Mouse (Mus musculus): ENCODE results near the gene Atp5g2. TPM values are rescaled to one million over a fixed set of nuclear protein-coding genes. Genes with fewer than 3 reads are reported as not detected.
"Not testable (repeated sequence)": the region's sequence is repeated elsewhere in the genome, so short reads cannot be mapped to it uniquely, and the experiment has no call there.

The Atp5g2 gene
- polyA plus RNA-seq, 1 experiment from 2014 or later, result 74.2 TPM

DNA sequence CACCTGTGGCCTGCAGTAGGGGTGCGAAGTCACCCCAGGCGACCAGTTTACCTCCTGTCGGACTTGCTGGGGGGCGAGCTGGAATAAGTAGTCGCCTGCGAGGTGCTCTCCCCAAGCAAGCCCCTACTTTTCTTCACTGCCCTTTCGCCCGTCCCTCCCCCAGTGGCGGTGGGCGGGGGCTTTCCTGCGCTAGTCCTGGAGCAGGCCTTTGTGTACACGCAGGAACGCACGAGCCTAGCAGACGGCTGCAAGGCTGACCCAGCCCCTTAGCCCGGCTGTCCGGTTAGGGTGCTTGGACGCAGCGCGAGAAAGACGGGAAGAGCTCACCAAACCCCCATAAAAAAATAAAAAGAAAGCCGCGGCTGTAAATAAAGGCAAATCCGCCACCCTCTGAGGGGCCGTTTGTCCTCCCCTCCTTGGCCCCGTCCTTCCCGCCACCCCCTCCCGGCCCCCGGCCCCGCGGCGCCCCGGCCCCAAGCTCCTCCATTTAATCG, 384 bp downstream of the Atp5g2 start:
- peak overlapping the region; percentile 64 for H3K4me2 ChIP-seq
- H3K27ac ChIP-seq (ENCODE audit: low read depth, low read length), result peak overlapping the region; percentile 92
- WGBS, result under 1% methylated on average over 29 of the region's 34 CpGs
- peaks cover 9% of the 10 kb centered on the region for H3K4me1 ChIP-seq (replicated peaks; ENCODE audit: control insufficient read depth, insufficient read depth, low read length)
- H3K27me3 ChIP-seq (replicated peaks; ENCODE audit: control insufficient read depth, insufficient read depth, low read length), result peaks cover 4% of the 10 kb centered on the region; the same call in 1 of the 2 replicates
- H3K9ac ChIP-seq (ENCODE audit: low read depth, low read length), result peak overlapping the region; percentile 78
- H3K9me3 ChIP-seq (ENCODE audit: control insufficient read depth, low read length), result no peaks in the 10 kb centered on the region
- H3K4me3 ChIP-seq (ENCODE audit: low read depth, low read length), result peak overlapping the region; percentile 65
- peak; percentile 20; the same call in 1 of the 2 replicates for ATAC-seq (replicated peaks; ENCODE audit: low FRiP score)
- peaks cover 8% of the 10 kb centered on the region; the same call in 1 of the 2 replicates for H3K36me3 ChIP-seq (ENCODE audit: control insufficient read depth, insufficient read depth, low read length)
- DNase-seq (ENCODE audit: low spot score), result peak; percentile 85

DNA sequence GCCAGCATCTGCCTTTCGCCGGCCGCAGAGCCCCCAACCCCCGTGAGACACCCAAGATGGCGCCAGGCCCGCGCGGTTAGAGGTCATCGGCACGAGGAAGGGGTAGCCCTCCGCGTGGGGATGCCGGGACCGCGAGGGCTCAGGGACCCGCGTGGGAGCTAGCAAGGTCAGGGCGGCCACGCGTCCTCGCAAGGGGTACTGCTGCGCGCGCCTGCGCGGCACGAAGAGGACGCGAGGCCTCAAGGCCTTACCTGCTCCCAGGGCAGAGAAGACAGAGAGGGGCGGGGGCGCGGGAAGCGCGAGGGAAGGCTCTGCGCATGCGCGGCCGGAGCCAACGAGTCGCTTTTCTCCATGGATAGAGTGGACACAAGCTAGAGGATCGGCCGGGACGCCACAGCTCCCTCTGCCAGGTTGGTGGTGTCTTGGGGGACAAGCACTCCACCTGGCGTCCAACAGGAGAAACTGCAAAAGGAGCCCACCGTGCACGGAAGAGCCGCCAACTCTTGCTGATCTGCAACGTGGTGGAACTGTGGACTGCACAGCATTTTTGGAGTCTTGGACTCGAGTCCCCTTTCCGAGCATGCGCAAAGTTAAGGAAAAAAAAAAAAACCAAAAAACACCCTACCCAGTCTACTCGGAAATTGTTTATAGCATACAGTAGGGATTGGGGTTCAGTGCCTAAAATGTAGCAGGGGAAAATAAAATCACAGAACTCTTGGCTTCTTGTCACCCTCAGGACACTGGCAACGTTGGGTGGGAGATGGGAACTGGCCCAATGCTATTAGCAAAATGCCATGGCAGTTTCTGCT, 1.2 kb downstream of the Atp5g2 start:
- DNase-seq (ENCODE audit: low spot score) (peak; percentile 100), ATAC-seq (replicated peaks; ENCODE audit: low FRiP score) (peak; percentile 94)
- H3K4me3 ChIP-seq (ENCODE audit: low read depth, low read length), result peak overlapping the region; percentile 65
- H3K4me1 ChIP-seq (replicated peaks; ENCODE audit: control insufficient read depth, insufficient read depth, low read length), result peaks cover 9% of the 10 kb centered on the region
- peak overlapping the region; percentile 90 for H3K9ac ChIP-seq (ENCODE audit: low read depth, low read length)
- peak overlapping the region; percentile 64 for H3K4me2 ChIP-seq
- WGBS, result under 1% methylated on average over 53 of the region's 53 CpGs
- peaks cover 10% of the 10 kb centered on the region; the same call in 1 of the 2 replicates for H3K36me3 ChIP-seq (ENCODE audit: control insufficient read depth, insufficient read depth, low read length)
- no peaks in the 10 kb centered on the region for H3K9me3 ChIP-seq (ENCODE audit: control insufficient read depth, low read length)
- H3K27me3 ChIP-seq (replicated peaks; ENCODE audit: control insufficient read depth, insufficient read depth, low read length), result peaks cover 4% of the 10 kb centered on the region; the same call in 1 of the 2 replicates
- peak overlapping the region; percentile 92 for H3K27ac ChIP-seq (ENCODE audit: low read depth, low read length)

GRCm38 (mm10) chr15:102670281-102670680, 1.9 kb downstream of the Atp5g2 start:
- ATAC-seq (replicated peaks; ENCODE audit: low FRiP score) (no peak), DNase-seq (ENCODE audit: low spot score) (no peak)
- no peaks in the 10 kb centered on the region for H3K9me3 ChIP-seq (ENCODE audit: control insufficient read depth, low read length)
- peak overlapping the region; percentile 65 for H3K4me3 ChIP-seq (ENCODE audit: low read depth, low read length)
- WGBS, result 9% methylated on average over 6 of the region's 6 CpGs
- peak overlapping the region; percentile 64 for H3K4me2 ChIP-seq
- peak overlapping the region; percentile 70; the same call in 1 of the 2 replicates for H3K27ac ChIP-seq (ENCODE audit: low read depth, low read length)
- H3K9ac ChIP-seq (ENCODE audit: low read depth, low read length), result peak overlapping the region; percentile 90
- peaks cover 4% of the 10 kb centered on the region; the same call in 1 of the 2 replicates for H3K27me3 ChIP-seq (replicated peaks; ENCODE audit: control insufficient read depth, insufficient read depth, low read length)
- peaks cover 14% of the 10 kb centered on the region; the same call in 1 of the 2 replicates for H3K36me3 ChIP-seq (ENCODE audit: control insufficient read depth, insufficient read depth, low read length)
- peaks cover 9% of the 10 kb centered on the region for H3K4me1 ChIP-seq (replicated peaks; ENCODE audit: control insufficient read depth, insufficient read depth, low read length)

DNA sequence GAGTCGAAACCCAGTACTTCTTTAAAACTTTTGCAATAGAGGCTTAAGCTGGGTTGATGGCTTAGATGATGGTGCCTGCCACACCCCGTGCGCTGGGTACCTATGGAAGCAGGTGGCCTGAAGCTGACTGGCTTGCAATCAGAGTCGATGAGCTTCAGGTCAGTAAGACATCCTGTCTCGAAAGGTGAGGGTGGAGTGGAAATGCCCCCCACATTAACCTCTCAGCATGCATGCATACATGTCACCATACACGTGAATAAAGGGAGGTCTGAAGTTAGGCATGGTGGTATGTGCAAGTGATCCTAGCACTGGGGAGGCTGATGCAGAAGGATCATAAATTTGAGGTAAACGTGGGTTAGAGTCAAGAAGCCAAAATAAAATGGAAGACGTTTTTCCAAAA, 2.6 kb downstream of the Atp5g2 start:
- DNase-seq (ENCODE audit: low spot score) (no peak), ATAC-seq (replicated peaks; ENCODE audit: low FRiP score) (no peak)
- Histone ChIP-seq H3K4me1 (replicated peaks; ENCODE audit: control insufficient read depth, insufficient read depth, low read length) (peaks cover 9% of the 10 kb centered on the region), H3K27ac (ENCODE audit: low read depth, low read length) (no peak overlapping the region; the same call in 1 of the 2 replicates), H3K27me3 (replicated peaks; ENCODE audit: control insufficient read depth, insufficient read depth, low read length) (peaks cover 4% of the 10 kb centered on the region; the same call in 1 of the 2 replicates), H3K36me3 (ENCODE audit: control insufficient read depth, insufficient read depth, low read length) (peaks cover 20% of the 10 kb centered on the region; the same call in 1 of the 2 replicates), H3K4me3 (ENCODE audit: low read depth, low read length) (peak overlapping the region; percentile 65; the same call in 1 of the 2 replicates), H3K4me2 (peak overlapping the region; percentile 64), H3K9ac (ENCODE audit: low read depth, low read length) (peak overlapping the region; percentile 90), H3K9me3 (ENCODE audit: control insufficient read depth, low read length) (no peaks in the 10 kb centered on the region)
- WGBS, result 84% methylated on average over 8 of the region's 8 CpGs

- ATAC-seq (replicated peaks; ENCODE audit: low FRiP score) (peak; percentile 53; the same call in 1 of the 2 replicates), DNase-seq (ENCODE audit: low spot score) (no peak)
- Histone ChIP-seq H3K4me3 (ENCODE audit: low read depth, low read length) (no peak overlapping the region), H3K36me3 (ENCODE audit: control insufficient read depth, insufficient read depth, low read length) (peaks cover 42% of the 10 kb centered on the region; the same call in 1 of the 2 replicates), H3K4me1 (replicated peaks; ENCODE audit: control insufficient read depth, insufficient read depth, low read length) (peaks cover 2% of the 10 kb centered on the region; the same call in 1 of the 2 replicates), H3K27ac (ENCODE audit: low read depth, low read length) (no peak overlapping the region), H3K9me3 (ENCODE audit: control insufficient read depth, low read length) (no peaks in the 10 kb centered on the region), H3K4me2 (no peak overlapping the region), H3K9ac (ENCODE audit: low read depth, low read length) (no peak overlapping the region), H3K27me3 (replicated peaks; ENCODE audit: control insufficient read depth, insufficient read depth, low read length) (no peaks in the 10 kb centered on the region)
- 48% methylated on average over 4 of the region's 4 CpGs for WGBS
Observed at GRCm38 (mm10) chr15:102665494-102665893, 6.7 kb downstream of the Atp5g2 start.

DNA sequence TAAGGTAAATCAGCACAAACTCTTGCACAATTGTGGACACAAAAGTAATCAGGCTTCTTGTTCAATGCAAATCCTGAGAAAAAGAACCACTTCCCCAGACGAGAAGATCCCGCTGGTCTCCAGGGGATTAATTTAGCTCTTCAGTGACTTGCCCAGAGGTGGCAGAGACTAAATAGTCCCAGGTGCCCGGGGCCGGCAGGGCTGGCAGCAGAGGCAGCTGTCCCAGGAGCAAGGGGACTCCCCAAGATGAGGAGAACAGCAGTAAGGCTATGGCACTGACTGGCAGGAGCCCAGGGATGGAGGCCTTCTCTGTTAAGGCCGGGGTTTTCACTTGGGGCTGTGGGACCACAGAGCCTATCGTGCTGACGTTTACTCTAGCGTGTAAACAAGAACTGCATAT, 8.3 kb downstream of the Atp5g2 start:
- 92% methylated on average over 8 of the region's 8 CpGs for WGBS
- no peak overlapping the region for H3K9ac ChIP-seq (ENCODE audit: low read depth, low read length)

GRCm38 (mm10) chr15:102662601-102663000, 9.6 kb downstream of the Atp5g2 start:
- WGBS, result no CpG with 5 or more reads among the region's 2 CpGs

More for the DNA sequence above, 8.3 kb downstream of the Atp5g2 start:
- Histone ChIP-seq H3K27ac (ENCODE audit: low read depth, low read length) (no peak overlapping the region), H3K4me3 (ENCODE audit: low read depth, low read length) (no peak overlapping the region), H3K4me2 (no peak overlapping the region), H3K9me3 (ENCODE audit: control insufficient read depth, low read length) (no peaks in the 10 kb centered on the region), H3K4me1 (replicated peaks; ENCODE audit: control insufficient read depth, insufficient read depth, low read length) (no peaks in the 10 kb centered on the region; the same call in 1 of the 2 replicates), H3K27me3 (replicated peaks; ENCODE audit: control insufficient read depth, insufficient read depth, low read length) (no peaks in the 10 kb centered on the region), H3K36me3 (ENCODE audit: control insufficient read depth, insufficient read depth, low read length) (peaks cover 42% of the 10 kb centered on the region; the same call in 1 of the 2 replicates)
- no peak for ATAC-seq (replicated peaks; ENCODE audit: low FRiP score)
- DNase-seq (ENCODE audit: low spot score), result peak; percentile 21

DNA sequence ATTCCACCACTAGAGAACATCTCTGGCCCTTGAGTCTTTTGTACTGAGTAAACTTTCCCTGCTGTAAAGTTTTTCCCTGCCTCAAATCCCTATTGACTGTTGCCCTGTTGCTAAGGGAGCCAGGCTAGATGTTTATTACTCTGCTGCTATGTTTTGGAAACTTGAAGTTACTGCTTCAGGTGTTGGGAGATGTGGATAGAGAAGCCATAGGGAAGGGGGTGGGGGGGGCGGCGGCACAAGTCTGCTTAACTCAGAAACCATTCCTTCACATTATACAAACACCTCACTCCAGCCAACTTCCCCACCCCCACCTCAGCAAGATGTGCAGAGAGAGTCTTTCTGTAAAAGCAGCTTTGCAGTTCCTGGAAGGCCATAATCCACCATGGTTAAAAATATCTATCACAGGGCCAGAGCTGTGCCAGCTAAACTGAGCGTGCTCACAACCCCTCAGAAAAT, 14.2 kb downstream of the Atp5g2 start:
- Histone ChIP-seq H3K9ac (ENCODE audit: low read depth, low read length) (no peak overlapping the region), H3K4me3 (ENCODE audit: low read depth, low read length) (no peak overlapping the region), H3K4me2 (no peak overlapping the region), H3K36me3 (ENCODE audit: control insufficient read depth, insufficient read depth, low read length) (peaks cover 13% of the 10 kb centered on the region; the same call in 1 of the 2 replicates), H3K27me3 (replicated peaks; ENCODE audit: control insufficient read depth, insufficient read depth, low read length) (no peaks in the 10 kb centered on the region), H3K9me3 (ENCODE audit: control insufficient read depth, low read length) (no peaks in the 10 kb centered on the region), H3K27ac (ENCODE audit: low read depth, low read length) (no peak overlapping the region), H3K4me1 (replicated peaks; ENCODE audit: control insufficient read depth, insufficient read depth, low read length) (no peaks in the 10 kb centered on the region)
- WGBS, result 73% methylated on average over 3 of the region's 3 CpGs
- no peak for ATAC-seq (replicated peaks; ENCODE audit: low FRiP score)
- DNase-seq (ENCODE audit: low spot score), result no peak

More at GRCm38 (mm10) chr15:102662601-102663000, 9.6 kb downstream of the Atp5g2 start:
- not testable (repeated sequence) for H3K4me3 ChIP-seq (ENCODE audit: low read depth, low read length); H3K27ac ChIP-seq (ENCODE audit: low read depth, low read length); H3K9me3 ChIP-seq (ENCODE audit: control insufficient read depth, low read length); H3K4me1 ChIP-seq (replicated peaks; ENCODE audit: control insufficient read depth, insufficient read depth, low read length); H3K27me3 ChIP-seq (replicated peaks; ENCODE audit: control insufficient read depth, insufficient read depth, low read length); ATAC-seq (replicated peaks; ENCODE audit: low FRiP score); H3K9ac ChIP-seq (ENCODE audit: low read depth, low read length); H3K4me2 ChIP-seq
- H3K36me3 ChIP-seq (ENCODE audit: control insufficient read depth, insufficient read depth, low read length), result peaks cover 39% of the 10 kb centered on the region; the same call in 1 of the 2 replicates
- peak; percentile 9 for DNase-seq (ENCODE audit: low spot score)

Measured in liver, embryonic 11.5 days (tissue).